Mouse (Mus musculus) CH12.LX (cell line): ENCODE results near the gene Camkk2. TPM values are rescaled to one million over a fixed set of nuclear protein-coding genes. Genes with fewer than 3 reads are reported as not detected.

Source experiments
- DNase-seq: peaks from one replicate; pipeline ENCODE4 v3.0.0-alpha.2; 2013; ENCODE audit errors: extremely low read depth
- H3K27ac ChIP-seq: 2 replicates; pipeline ENCODE4 v1.5.1; 2012; ENCODE audit warnings: low read depth, mild to moderate bottlenecking, control low read depth, moderate library complexity; ENCODE audit not compliant: insufficient read depth
- H3K27me3 ChIP-seq: replicated peaks from 2 replicates; pipeline ENCODE3; 2012; ENCODE audit warnings: inconsistent platforms
- H3K36me3 ChIP-seq, 2 experiments: replicated peaks in 1 of 2; 2 replicates each; pipeline versions ENCODE3 to v1.6.1; 2012; ENCODE audit warnings: inconsistent platforms in 1 of 2, low read length in 1 of 2, mild to moderate bottlenecking in 1 of 2, mixed read lengths in 1 of 2, moderate library complexity in 1 of 2; ENCODE audit not compliant: control insufficient read depth in 1 of 2, insufficient read depth in 1 of 2
- H3K4me1 ChIP-seq, 2 experiments: 2 replicates each; pipeline ENCODE4 v1.6.1; 2012; ENCODE audit warnings: inconsistent platforms in 1 of 2, moderate library complexity in 1 of 2; ENCODE audit not compliant: insufficient read depth in 2 of 2, control insufficient read depth in 1 of 2
- H3K4me2 ChIP-seq: 2 replicates; pipeline ENCODE4 v1.6.1; 2012; ENCODE audit warnings: low read depth, mild to moderate bottlenecking, control low read depth; ENCODE audit not compliant: poor library complexity, insufficient read depth, severe bottlenecking
- H3K4me3 ChIP-seq, 3 experiments: fragments of 150-350 bp in 1 of 3; sonication (generic) in 1 of 3; replicated peaks in 1 of 3; 2 replicates each; pipeline versions ENCODE3 to v1.5.1; 2011 to 2012; ENCODE audit warnings: low read depth in 2 of 3, low read length in 2 of 3, mild to moderate bottlenecking in 2 of 3, moderate library complexity in 2 of 3, control low read depth in 1 of 3, improper control_type of control experiment in 1 of 3, inconsistent platforms in 1 of 3, mixed read lengths in 1 of 3; ENCODE audit not compliant: poor library complexity in 1 of 3
- H3K79me2 ChIP-seq: replicated peaks from 2 replicates; pipeline ENCODE4 v1.6.1; 2012; ENCODE audit warnings: mild to moderate bottlenecking, moderate library complexity; ENCODE audit not compliant: control insufficient read depth, poor library complexity, insufficient read depth, severe bottlenecking; ENCODE audit errors: extremely low read depth
- H3K9ac ChIP-seq: 2 replicates; pipeline ENCODE4 v1.6.1; 2012; ENCODE audit warnings: low read depth, mild to moderate bottlenecking, control low read depth, moderate library complexity; ENCODE audit not compliant: insufficient read depth
- H3K9me3 ChIP-seq: replicated peaks from 2 replicates; pipeline ENCODE3; 2012; ENCODE audit warnings: low read length, inconsistent platforms, mixed read lengths
- CHD1 ChIP-seq: IDR thresholded peaks from 2 replicates; pipeline ENCODE4 v1.6.1; 2012; ENCODE audit warnings: low read depth, low read length, improper control_type of control experiment, inconsistent platforms
- CTCF ChIP-seq, 2 experiments: IDR thresholded peaks in 1 of 2; conservative IDR thresholded peaks in 1 of 2; 2 replicates each; pipeline ENCODE4 v1.5.1; 2011 to 2012; ENCODE audit warnings: low read depth in 2 of 2, low read length in 2 of 2, improper control_type of control experiment in 1 of 2, inconsistent platforms in 1 of 2, mild to moderate bottlenecking in 1 of 2, moderate library complexity in 1 of 2
- E2F4 ChIP-seq: IDR thresholded peaks from 2 replicates; pipeline ENCODE4 v1.6.1; 2011; ENCODE audit warnings: low read depth, low read length, improper control_type of control experiment; ENCODE audit not compliant: insufficient replicate concordance
- ETS1 ChIP-seq: conservative IDR thresholded peaks from 2 replicates; pipeline ENCODE4 v1.6.1; 2012; ENCODE audit warnings: low read depth, mild to moderate bottlenecking, inconsistent platforms, low read length, improper control_type of control experiment, moderate library complexity
- GABPA ChIP-seq: IDR thresholded peaks from 2 replicates; pipeline ENCODE4 v1.6.1; 2012; ENCODE audit warnings: low read depth, low read length, improper control_type of control experiment, inconsistent platforms; ENCODE audit not compliant: insufficient replicate concordance
- MAZ ChIP-seq: IDR thresholded peaks from 2 replicates; pipeline ENCODE4 v1.6.1; 2012; ENCODE audit warnings: low read depth, mild to moderate bottlenecking, inconsistent platforms, low read length, improper control_type of control experiment, moderate library complexity
- MEF2A ChIP-seq: IDR thresholded peaks from 2 replicates; pipeline ENCODE4 v1.6.1; 2014; ENCODE audit warnings: low read depth, mild to moderate bottlenecking, inconsistent platforms, low read length, improper control_type of control experiment, borderline replicate concordance
- MXI1 ChIP-seq: IDR thresholded peaks from 2 replicates; pipeline ENCODE4 v1.6.1; 2011; ENCODE audit warnings: mild to moderate bottlenecking, low read depth, low read length, improper control_type of control experiment
- NELFE ChIP-seq: IDR thresholded peaks from 2 replicates; pipeline ENCODE4 v1.6.1; 2011; ENCODE audit warnings: low read depth, low read length, improper control_type of control experiment
- NRF1 ChIP-seq: IDR thresholded peaks from 2 replicates; pipeline ENCODE4 v1.6.1; 2014; ENCODE audit warnings: low read depth, mild to moderate bottlenecking, inconsistent platforms, low read length, improper control_type of control experiment, moderate library complexity
- PAX5 ChIP-seq: IDR thresholded peaks from 2 replicates; pipeline ENCODE4 v1.6.1; 2012; ENCODE audit warnings: low read length, inconsistent platforms, mixed read lengths
- POLR2A ChIP-seq: IDR thresholded peaks from 2 replicates; pipeline ENCODE4 v1.6.1; 2011; ENCODE audit warnings: low read depth, mild to moderate bottlenecking, improper control_type of control experiment, low read length
- POLR2AphosphoS2 ChIP-seq: IDR thresholded peaks from 2 replicates; pipeline ENCODE4 v1.6.1; 2011; ENCODE audit warnings: low read depth, low read length, improper control_type of control experiment
- RAD21 ChIP-seq: IDR thresholded peaks from 2 replicates; pipeline ENCODE4 v1.6.1; 2011; ENCODE audit warnings: low read depth, mild to moderate bottlenecking, low read length, improper control_type of control experiment, moderate library complexity
- SMC3 ChIP-seq: IDR thresholded peaks from 2 replicates; pipeline ENCODE4 v1.6.1; 2011; ENCODE audit warnings: low read depth, low read length, improper control_type of control experiment
- TBP ChIP-seq: conservative IDR thresholded peaks from 2 replicates; pipeline ENCODE4 v1.6.1; 2011; ENCODE audit warnings: low read depth, low read length, improper control_type of control experiment
- TCF12 ChIP-seq: IDR thresholded peaks from 2 replicates; pipeline ENCODE4 v1.6.1; 2014; ENCODE audit warnings: low read depth, mild to moderate bottlenecking, inconsistent platforms, low read length, improper control_type of control experiment
- UBTF ChIP-seq: IDR thresholded peaks from 2 replicates; pipeline ENCODE4 v1.6.1; 2012; ENCODE audit warnings: low read depth, mild to moderate bottlenecking, inconsistent platforms, low read length, improper control_type of control experiment, moderate library complexity
- USF2 ChIP-seq: conservative IDR thresholded peaks from 2 replicates; pipeline ENCODE4 v1.6.1; 2011; ENCODE audit warnings: low read depth, low read length, improper control_type of control experiment
- dilution Hi-C: fragments of 300-500 bp; cut with MboI; formaldehyde crosslinking; loops from 2 replicates; pipeline ENCODE4 v1.14.3; 2020; ENCODE audit warnings: low sequenced_read_pairs; ENCODE audit not compliant: extremely low pct_unique_long_range_greater_than_20kb, extremely low pct_ligation_motif_present
- in situ Hi-C: fragments of 300-500 bp; cut with MboI; formaldehyde crosslinking; loops from 3 replicates; pipeline ENCODE4 v1.14.3; 2019; ENCODE audit warnings: low sequenced_read_pairs, low pct_ligation_motif_present, low pct_unique_long_range_greater_than_20kb, mixed read lengths
- polyA plus RNA-seq: library from polyadenylated mRNA; unstranded; fragments of >175 nt; gene quantifications from 2 replicates; pipeline ENCODE4 v1.2.1, GENCODE M21; 2012; ENCODE audit warnings: low read depth; ENCODE audit not compliant: insufficient read length
- total RNA-seq, 2 experiments: library from RNA; depleted of rRNA; stranded (reverse); fragments of 300-350 nt in 1 of 2; fragments of >200 nt in 1 of 2; gene quantifications; 2 replicates each; pipeline ENCODE4 v1.2.3; 2012 to 2014

Gene Camkk2
- total and polyA plus RNA-seq, 3 experiments, result 8.6 to 12.7 (median 12.3) TPM

GRCm38 (mm10) chr5:122756680-122757079, 22.5 kb downstream of the Camkk2 start:
- DNase-seq, result no peak
- dilution Hi-C loops (no loop called here), in situ Hi-C loops (no loop called here)
- Histone ChIP-seq H3K4me3 (no peak overlapping the region), H3K9ac (no peak overlapping the region), H3K9me3 (no peaks in the 10 kb centered on the region), H3K4me1 (peaks cover 0 to 11% of the 10 kb centered on the region in 2 experiments; a peak in 2 of 4 replicates), H3K4me2 (no peak overlapping the region), H3K36me3 (peaks cover 11 to 63% of the 10 kb centered on the region in 2 experiments), H3K27me3 (no peaks in the 10 kb centered on the region), H3K79me2 (no peaks in the 10 kb centered on the region), H3K27ac (no peak overlapping the region)
- TF ChIP-seq MEF2A (no peak), PAX5 (no peak), ETS1 (no peak), E2F4 (no peak), POLR2AphosphoS2 (no peak), NELFE (no peak), USF2 (no peak), NRF1 (no peak), POLR2A (no peak)

- H3K36me3 ChIP-seq, result peaks cover 11 to 67% of the 10 kb centered on the region in 2 experiments
- no peaks in the 10 kb centered on the region for H3K79me2 ChIP-seq
- no peak overlapping the region for H3K9ac ChIP-seq
- dilution Hi-C loops (no loop called here), in situ Hi-C loops (no loop called here)
- TF ChIP-seq MEF2A (no peak), POLR2AphosphoS2 (no peak), GABPA (no peak), MXI1 (no peak), SMC3 (no peak), TBP (no peak), CHD1 (no peak), CTCF (conservative IDR thresholded peaks at IDR 0.05 in 1 of 2, IDR thresholded peaks at IDR 0.05 in 1 of 2; ENCODE audit: low read depth in 2 of 2, low read length in 2 of 2) (no peak), MAZ (no peak), TCF12 (no peak), RAD21 (no peak), E2F4 (no peak), UBTF (no peak)
- peaks cover 0 to 7% of the 10 kb centered on the region in 2 experiments; a peak in 2 of 4 replicates for H3K4me1 ChIP-seq
- H3K27me3 ChIP-seq, result no peaks in the 10 kb centered on the region
- H3K9me3 ChIP-seq, result no peaks in the 10 kb centered on the region
- no peak overlapping the region for H3K27ac ChIP-seq
- DNase-seq, result no peak
- H3K4me3 ChIP-seq, result no peak overlapping the region
- no peak overlapping the region for H3K4me2 ChIP-seq
Observed at GRCm38 (mm10) chr5:122756144-122756543, 23.1 kb downstream of the Camkk2 start.
